Mouse (Mus musculus): ENCODE measurements around the gene Gstcd. TPM values are rescaled to one million over a fixed set of nuclear protein-coding genes. Genes with fewer than 3 reads are reported as not detected.

Gstcd gene
- 8.6 and 9.0 TPM in 2 replicates for polyA plus RNA-seq (2015; fragmentation: Nextera tagmentation; extraction: Ambion mirVana)

DNA sequence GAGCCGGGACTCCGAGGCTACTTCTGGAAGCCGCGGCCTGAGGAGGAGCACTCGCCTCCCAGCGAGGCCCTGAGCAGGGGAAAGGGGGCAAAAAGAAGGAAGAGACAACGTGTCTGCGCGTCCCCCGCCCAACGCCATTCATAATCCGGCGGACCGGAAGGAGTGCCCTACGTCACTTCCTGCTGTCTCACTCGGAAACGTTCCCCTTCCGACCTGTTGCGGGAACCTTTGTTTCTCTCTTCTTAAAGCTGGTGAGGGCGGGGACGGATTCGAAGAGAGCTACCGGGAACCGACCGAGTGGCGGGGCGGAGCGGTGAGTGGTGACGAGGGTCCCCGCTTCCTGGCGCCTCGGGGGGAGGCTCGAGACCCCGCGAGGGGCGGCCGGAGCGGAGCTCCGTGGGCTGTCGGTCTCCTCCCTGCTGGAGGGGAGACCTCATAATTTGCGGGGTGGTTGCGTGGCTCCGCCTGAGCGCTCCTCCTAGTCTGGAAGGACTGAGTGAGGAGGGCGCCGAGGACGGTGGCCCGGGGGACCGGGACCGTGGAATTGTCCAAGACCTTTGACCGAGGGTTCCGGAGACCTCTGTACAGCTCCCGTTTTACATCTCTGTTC lies at the start of gene Gstcd, which contains the start of gene Ints12:
TSS of gene Gstcd (minus strand) at position 370 of the 610 bp plus-strand sequence.
TSS of gene Ints12 (plus strand) at position 177 of the 610 bp plus-strand sequence.
- H3K4me1 ChIP-seq: peaks cover 23% of the 10 kb centered on the region
- peak within 1 kb of the TSS; percentile 97 for H3K9ac ChIP-seq
- H3K36me3 ChIP-seq: peaks cover 2% of the 10 kb centered on the region; the same call in 1 of the 2 replicates
- peak within 1 kb of the TSS; percentile 91 for H3K4me3 ChIP-seq (replicated peaks)
- peak; percentile 97 for ATAC-seq (replicated peaks; ENCODE audit: low FRiP score)
- peak within 1 kb of the TSS; percentile 66 for H3K4me2 ChIP-seq
- H3K9me3 ChIP-seq (replicated peaks): no peaks in the 10 kb centered on the region
- peak within 1 kb of the TSS; percentile 99 for H3K27ac ChIP-seq
- under 1% methylated on average over 51 of the region's 53 CpGs for WGBS
- no peaks in the 10 kb centered on the region for H3K27me3 ChIP-seq

DNA sequence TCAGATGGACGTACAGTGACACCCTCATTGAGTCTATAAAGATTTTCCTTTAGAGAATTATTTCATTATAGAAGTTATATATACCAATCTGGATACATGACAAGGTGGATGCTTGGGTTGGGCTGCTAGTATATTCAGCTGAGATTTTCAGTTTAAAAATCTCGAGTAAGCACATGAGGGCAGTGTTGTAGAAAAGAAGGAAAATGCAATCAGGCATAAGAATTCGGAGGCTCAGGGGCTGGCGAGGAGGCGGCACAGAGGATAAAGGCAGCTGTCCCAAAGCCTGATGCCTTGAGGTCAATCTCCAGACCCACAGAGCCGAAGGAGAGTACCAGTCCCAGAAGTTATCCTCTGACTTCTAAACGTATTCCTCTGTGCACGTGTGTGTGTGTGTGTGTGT lies 40.8 kb upstream of the Gstcd start:
- Histone ChIP-seq H3K4me1 (no peaks in the 10 kb centered on the region), H3K4me2 (no peak overlapping the region), H3K27ac (no peak overlapping the region), H3K4me3 (replicated peaks) (no peak overlapping the region), H3K9me3 (replicated peaks) (no peaks in the 10 kb centered on the region), H3K9ac (no peak overlapping the region), H3K27me3 (no peaks in the 10 kb centered on the region), H3K36me3 (peaks cover 5% of the 10 kb centered on the region)
- ATAC-seq (replicated peaks; ENCODE audit: low FRiP score): no peak
- 77% methylated on average over 8 of the region's 8 CpGs for WGBS

DNA sequence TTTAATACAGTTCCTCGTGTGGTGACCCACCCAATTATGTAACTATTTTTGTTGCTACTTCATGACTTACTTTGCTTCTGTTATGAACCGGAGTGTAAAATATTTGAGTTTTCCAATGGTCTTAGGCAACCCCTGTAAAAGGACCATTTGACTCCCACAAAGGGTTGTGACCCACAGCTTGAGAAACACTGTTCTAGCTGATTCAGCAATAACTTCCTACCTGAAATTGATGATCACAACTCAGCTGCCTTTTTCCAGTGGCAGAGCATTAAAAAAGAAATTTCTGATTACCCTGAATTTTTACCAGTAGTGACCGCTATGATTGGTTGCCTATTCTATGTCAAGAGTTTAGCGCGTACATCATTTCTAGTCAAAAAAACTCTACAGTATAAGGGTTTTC lies 39.5 kb upstream of the Gstcd start:
- H3K4me2 ChIP-seq: no peak overlapping the region
- H3K4me3 ChIP-seq (replicated peaks): no peak overlapping the region
- H3K9ac ChIP-seq: no peak overlapping the region
- no peaks in the 10 kb centered on the region for H3K27me3 ChIP-seq
- peaks cover 5% of the 10 kb centered on the region for H3K36me3 ChIP-seq
- no peak for ATAC-seq (replicated peaks; ENCODE audit: low FRiP score)
- H3K27ac ChIP-seq: no peak overlapping the region
- H3K4me1 ChIP-seq: no peaks in the 10 kb centered on the region
- no peaks in the 10 kb centered on the region for H3K9me3 ChIP-seq (replicated peaks)
- WGBS: 92% methylated on average over 5 of the region's 5 CpGs

DNA sequence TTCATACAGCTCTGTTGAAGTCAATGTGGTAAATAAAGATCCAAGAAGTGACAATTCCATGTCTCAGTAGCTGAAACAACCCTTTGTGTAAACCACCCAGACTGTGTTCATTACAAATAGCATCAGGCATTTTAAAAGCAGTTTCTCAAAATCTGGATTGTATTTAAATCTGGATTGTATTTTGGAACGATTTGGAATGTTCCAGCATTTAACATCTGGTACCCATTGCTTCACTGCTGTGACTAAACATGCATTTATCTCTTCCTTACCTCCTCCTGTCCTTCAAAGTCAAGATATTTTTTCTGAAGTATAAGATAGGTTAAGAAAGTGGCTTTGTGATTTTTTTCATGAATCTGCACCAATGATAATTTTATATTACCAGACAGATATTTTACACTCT lies 21.4 kb upstream of the Gstcd start:
- ATAC-seq (replicated peaks; ENCODE audit: low FRiP score): no peak
- H3K36me3 ChIP-seq: peaks cover 19% of the 10 kb centered on the region
- 77% methylated on average over 1 of the region's 1 CpGs for WGBS
- no peak overlapping the region for H3K27ac ChIP-seq
- H3K4me1 ChIP-seq: no peaks in the 10 kb centered on the region
- H3K9ac ChIP-seq: no peak overlapping the region
- H3K4me3 ChIP-seq (replicated peaks): no peak overlapping the region
- no peaks in the 10 kb centered on the region for H3K27me3 ChIP-seq
- no peaks in the 10 kb centered on the region for H3K9me3 ChIP-seq (replicated peaks)
- no peak overlapping the region for H3K4me2 ChIP-seq

DNA sequence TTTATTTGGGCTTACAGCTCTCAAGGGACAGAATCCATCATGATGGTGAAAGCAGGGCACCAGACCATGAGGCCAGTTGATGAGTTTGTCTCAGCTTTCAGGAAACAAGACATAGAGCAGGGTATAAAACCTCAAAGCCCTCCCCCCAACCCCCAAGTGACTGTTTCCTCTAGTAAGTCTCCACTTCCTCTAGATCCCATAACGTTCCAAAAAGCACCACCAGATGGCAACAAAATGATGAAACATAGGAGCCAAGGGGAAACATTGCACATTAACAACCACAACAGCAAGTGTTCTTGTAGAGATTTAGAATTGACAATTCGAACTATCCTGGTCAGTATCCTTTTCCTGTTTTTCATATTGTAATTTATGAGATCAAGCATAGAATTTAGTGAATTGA lies 19.9 kb upstream of the Gstcd start:
- Histone ChIP-seq H3K36me3 (peaks cover 31% of the 10 kb centered on the region), H3K4me2 (no peak overlapping the region), H3K9me3 (replicated peaks) (no peaks in the 10 kb centered on the region), H3K4me1 (no peaks in the 10 kb centered on the region), H3K4me3 (replicated peaks) (no peak overlapping the region), H3K9ac (no peak overlapping the region), H3K27me3 (no peaks in the 10 kb centered on the region), H3K27ac (no peak overlapping the region)
- WGBS: 38% methylated on average over 2 of the region's 2 CpGs
- no peak for ATAC-seq (replicated peaks; ENCODE audit: low FRiP score)

DNA sequence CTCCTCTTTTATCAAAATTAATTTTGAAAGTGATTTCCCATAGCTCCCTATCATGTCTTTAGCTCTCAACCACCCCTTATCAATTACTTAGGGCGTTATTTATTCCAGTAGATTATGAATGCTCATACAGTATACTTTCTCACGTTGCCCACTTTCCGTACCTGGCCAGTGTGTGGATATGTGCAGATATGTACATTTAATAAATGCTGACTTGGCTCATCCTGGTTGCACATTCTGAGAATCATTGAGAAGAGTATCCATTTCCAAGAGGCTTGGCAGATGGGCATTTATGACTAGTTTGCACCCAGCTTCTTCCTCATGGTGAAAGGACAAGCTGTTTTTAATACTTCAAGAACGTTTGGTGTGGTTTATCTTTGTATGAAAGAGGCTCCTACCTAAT lies 18.0 kb upstream of the Gstcd start:
- peaks cover 45% of the 10 kb centered on the region for H3K36me3 ChIP-seq
- no peak overlapping the region for H3K27ac ChIP-seq
- no peaks in the 10 kb centered on the region for H3K9me3 ChIP-seq (replicated peaks)
- no peak overlapping the region for H3K9ac ChIP-seq
- ATAC-seq (replicated peaks; ENCODE audit: low FRiP score): no peak
- WGBS: 89% methylated on average over 4 of the region's 4 CpGs
- H3K27me3 ChIP-seq: no peaks in the 10 kb centered on the region
- no peak overlapping the region for H3K4me2 ChIP-seq
- H3K4me1 ChIP-seq: no peaks in the 10 kb centered on the region
- H3K4me3 ChIP-seq (replicated peaks): no peak overlapping the region

DNA sequence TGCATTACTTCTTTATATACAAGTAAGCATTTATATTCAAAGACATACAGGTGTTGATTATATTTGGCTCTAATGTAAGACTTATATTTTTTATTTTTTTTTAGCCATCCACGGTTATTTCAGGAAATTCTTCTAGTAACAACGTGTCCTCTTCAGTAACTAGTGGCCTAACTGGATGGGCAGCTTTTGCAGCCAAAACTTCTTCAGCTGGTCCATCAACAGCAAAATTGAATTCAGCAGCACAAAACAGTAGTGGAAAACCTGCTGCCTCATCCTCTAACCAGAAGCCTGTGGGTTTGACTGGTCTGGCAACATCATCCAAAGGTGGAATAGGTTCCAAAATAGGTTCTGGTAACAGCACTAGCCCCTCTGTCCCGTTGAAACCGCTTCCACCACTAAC lies 16.9 kb upstream of the Gstcd start:
- H3K4me1 ChIP-seq: no peaks in the 10 kb centered on the region
- no peak overlapping the region for H3K4me2 ChIP-seq
- no peak overlapping the region for H3K27ac ChIP-seq
- no peaks in the 10 kb centered on the region for H3K27me3 ChIP-seq
- WGBS: 91% methylated on average over 4 of the region's 4 CpGs
- H3K4me3 ChIP-seq (replicated peaks): no peak overlapping the region
- H3K9ac ChIP-seq: no peak overlapping the region
- no peaks in the 10 kb centered on the region for H3K9me3 ChIP-seq (replicated peaks)
- no peak for ATAC-seq (replicated peaks; ENCODE audit: low FRiP score)
- H3K36me3 ChIP-seq: peaks cover 55% of the 10 kb centered on the region

DNA sequence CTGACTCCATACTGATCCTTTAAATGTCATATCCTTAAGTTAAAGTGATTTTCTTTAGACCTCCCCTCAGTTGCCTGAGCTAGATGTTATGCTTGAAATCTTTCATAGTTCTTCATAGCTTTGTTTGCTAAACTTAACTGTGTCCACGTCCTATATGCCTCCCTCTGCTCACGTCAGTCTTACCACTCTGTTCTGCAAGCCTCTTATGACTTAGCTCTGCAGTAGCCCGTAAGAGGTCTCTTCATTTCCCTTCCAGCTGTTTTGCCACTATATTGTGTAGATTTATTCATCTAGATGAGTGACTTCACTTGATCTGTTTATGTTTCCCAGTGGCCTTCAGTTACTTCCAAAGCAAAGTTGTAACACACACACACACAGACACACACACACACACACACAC lies 12.6 kb upstream of the Gstcd start:
- no peak for ATAC-seq (replicated peaks; ENCODE audit: low FRiP score)
- no peaks in the 10 kb centered on the region for H3K4me1 ChIP-seq
- WGBS: 87% methylated on average over 3 of the region's 3 CpGs
- H3K27me3 ChIP-seq: no peaks in the 10 kb centered on the region
- H3K27ac ChIP-seq: no peak overlapping the region
- H3K9me3 ChIP-seq (replicated peaks): no peaks in the 10 kb centered on the region
- H3K9ac ChIP-seq: no peak overlapping the region
- no peak overlapping the region for H3K4me2 ChIP-seq
- peaks cover 78% of the 10 kb centered on the region for H3K36me3 ChIP-seq
- H3K4me3 ChIP-seq (replicated peaks): no peak overlapping the region

DNA sequence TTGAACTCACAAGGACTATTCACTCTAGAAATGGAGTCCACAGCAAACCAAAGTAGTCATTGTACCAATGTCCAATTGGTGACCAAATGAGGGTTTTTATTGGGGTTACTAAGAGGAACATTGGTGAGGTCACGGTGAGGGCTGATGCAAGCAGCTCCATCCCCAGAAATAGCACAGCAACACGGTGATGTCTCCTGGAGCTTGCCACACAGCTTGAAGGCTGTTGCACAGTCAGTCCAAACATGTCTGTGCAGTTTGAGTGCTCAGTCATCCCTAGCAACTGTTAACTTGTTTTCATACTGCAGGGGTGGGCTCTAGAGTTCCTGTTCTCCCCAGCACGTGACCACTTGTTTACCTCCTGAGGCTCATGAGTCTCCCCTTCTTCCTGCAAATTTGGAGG lies 11.9 kb upstream of the Gstcd start:
- Histone ChIP-seq H3K4me3 (replicated peaks) (no peak overlapping the region), H3K27me3 (no peaks in the 10 kb centered on the region), H3K4me1 (no peaks in the 10 kb centered on the region), H3K36me3 (peaks cover 77% of the 10 kb centered on the region), H3K9me3 (replicated peaks) (no peaks in the 10 kb centered on the region), H3K27ac (no peak overlapping the region), H3K9ac (no peak overlapping the region), H3K4me2 (no peak overlapping the region)
- ATAC-seq (replicated peaks; ENCODE audit: low FRiP score): no peak
- WGBS: 84% methylated on average over 3 of the region's 3 CpGs

DNA sequence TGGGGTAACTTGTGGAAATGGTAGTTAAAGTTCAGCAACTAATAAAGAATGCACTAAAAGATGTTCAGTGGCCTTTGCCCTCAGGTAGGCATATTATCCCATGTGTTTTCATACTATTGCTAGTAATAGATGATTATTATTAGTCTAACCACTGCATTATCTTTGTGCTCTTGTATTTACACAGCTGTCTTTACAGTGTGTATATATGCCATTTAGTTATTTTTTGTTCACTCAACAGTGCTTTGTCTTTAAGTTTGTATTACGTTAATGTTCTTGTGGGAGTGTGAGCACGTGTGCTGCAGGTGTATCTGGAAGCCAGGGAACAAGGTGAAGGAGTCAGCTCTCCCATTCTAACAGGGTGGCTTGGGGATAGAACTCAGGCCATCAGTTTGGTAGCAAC lies 7.1 kb upstream of the Gstcd start:
- H3K27ac ChIP-seq: no peak overlapping the region
- peaks cover 59% of the 10 kb centered on the region for H3K36me3 ChIP-seq

DNA sequence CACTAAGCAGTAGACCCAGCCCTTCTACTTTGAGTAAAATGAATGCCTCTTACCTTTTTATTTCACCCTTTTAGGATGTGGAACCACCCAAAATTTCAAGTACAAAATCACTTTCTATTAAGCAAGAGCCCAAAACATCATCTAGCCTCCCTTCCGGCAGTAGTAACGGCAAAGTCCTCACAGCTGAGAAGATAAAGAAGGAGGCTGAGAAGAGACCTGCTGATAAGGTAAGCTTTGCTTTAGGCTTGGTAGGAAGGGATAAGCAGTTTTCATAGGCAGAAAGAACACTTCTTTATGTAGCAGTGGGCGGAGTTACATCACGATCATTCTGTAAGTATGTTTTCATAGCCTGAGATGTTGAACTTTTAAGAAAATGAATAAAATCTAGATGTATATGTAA lies 6.5 kb upstream of the Gstcd start:
- no peak for ATAC-seq (replicated peaks; ENCODE audit: low FRiP score)
- H3K36me3 ChIP-seq: peaks cover 53% of the 10 kb centered on the region
- WGBS: 95% methylated on average over 4 of the region's 4 CpGs

More for the DNA sequence above, 7.1 kb upstream of the Gstcd start:
- H3K4me2 ChIP-seq: no peak overlapping the region
- no peaks in the 10 kb centered on the region for H3K27me3 ChIP-seq
- 84% methylated on average over 2 of the region's 2 CpGs for WGBS
- H3K4me3 ChIP-seq (replicated peaks): no peak overlapping the region
- H3K4me1 ChIP-seq: peaks cover 8% of the 10 kb centered on the region
- no peaks in the 10 kb centered on the region for H3K9me3 ChIP-seq (replicated peaks)
- H3K9ac ChIP-seq: no peak overlapping the region
- no peak for ATAC-seq (replicated peaks; ENCODE audit: low FRiP score)

DNA sequence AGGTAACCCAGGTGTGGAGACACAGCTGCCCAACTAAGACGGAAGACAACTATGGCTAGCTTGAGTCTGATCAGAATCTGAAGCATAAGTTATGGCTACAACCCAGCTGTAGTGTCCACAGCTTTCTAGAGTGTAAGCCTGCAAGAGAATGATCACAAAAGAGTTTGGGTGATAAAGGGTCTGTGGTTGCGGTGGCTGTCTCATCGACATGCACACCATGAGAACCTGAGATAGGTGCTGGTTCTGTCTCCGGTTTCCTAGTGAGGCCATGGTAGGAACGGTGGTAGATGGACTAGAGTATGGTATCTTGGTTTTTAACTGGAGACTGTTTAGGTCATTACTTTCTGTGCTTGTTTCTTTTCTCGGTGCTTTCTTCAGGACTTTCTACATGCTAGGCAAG lies 6.1 kb upstream of the Gstcd start:
- H3K4me3 ChIP-seq (replicated peaks): no peak overlapping the region
- 96% methylated on average over 6 of the region's 6 CpGs for WGBS
- no peak overlapping the region for H3K4me2 ChIP-seq
- no peak overlapping the region for H3K27ac ChIP-seq
- H3K4me1 ChIP-seq: peaks cover 12% of the 10 kb centered on the region
- H3K9ac ChIP-seq: no peak overlapping the region
- H3K36me3 ChIP-seq: peaks cover 52% of the 10 kb centered on the region
- no peaks in the 10 kb centered on the region for H3K27me3 ChIP-seq
- no peak for ATAC-seq (replicated peaks; ENCODE audit: low FRiP score)
- H3K9me3 ChIP-seq (replicated peaks): no peaks in the 10 kb centered on the region

More for the DNA sequence above, 6.5 kb upstream of the Gstcd start:
- H3K9ac ChIP-seq: no peak overlapping the region
- no peak overlapping the region for H3K27ac ChIP-seq
- H3K4me3 ChIP-seq (replicated peaks): no peak overlapping the region
- peaks cover 10% of the 10 kb centered on the region for H3K4me1 ChIP-seq
- no peak overlapping the region for H3K4me2 ChIP-seq
- no peaks in the 10 kb centered on the region for H3K9me3 ChIP-seq (replicated peaks)
- H3K27me3 ChIP-seq: no peaks in the 10 kb centered on the region

DNA sequence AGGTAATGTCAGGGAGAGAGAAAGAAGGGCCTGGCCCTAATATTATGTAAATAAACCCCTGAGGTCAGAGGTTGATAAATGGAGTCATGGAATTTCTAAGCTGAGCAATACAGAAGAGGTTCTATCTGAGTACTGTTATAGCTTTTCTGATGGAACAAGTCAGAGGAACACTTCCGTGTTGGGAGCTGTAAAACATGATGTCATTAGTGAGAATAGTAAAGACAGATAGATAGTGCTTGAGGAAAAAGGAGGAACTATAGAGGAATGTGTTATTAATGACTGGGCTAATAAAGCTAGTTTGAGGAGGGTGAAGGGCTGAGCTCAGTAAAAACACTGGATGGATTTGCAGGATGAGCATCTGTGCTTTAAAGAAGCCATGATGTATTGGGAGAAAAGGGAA lies 2.5 kb upstream of the Gstcd start:
- H3K27ac ChIP-seq: no peak overlapping the region
- ATAC-seq (replicated peaks; ENCODE audit: low FRiP score): no peak
- H3K4me1 ChIP-seq: peaks cover 23% of the 10 kb centered on the region
- no peak overlapping the region for H3K9ac ChIP-seq
- no peak overlapping the region for H3K4me2 ChIP-seq
- H3K36me3 ChIP-seq: peaks cover 25% of the 10 kb centered on the region
- WGBS: 19% methylated on average over 1 of the region's 1 CpGs
- no peaks in the 10 kb centered on the region for H3K9me3 ChIP-seq (replicated peaks)
- H3K27me3 ChIP-seq: no peaks in the 10 kb centered on the region
- H3K4me3 ChIP-seq (replicated peaks): no peak overlapping the region

Measured in kidney, embryonic 15.5 days (tissue).